Mouse (Mus musculus): ENCODE results near the gene Ifngr2. TPM values are rescaled to one million over a fixed set of nuclear protein-coding genes. Genes with fewer than 3 reads are reported as not detected.
"Not testable (repeated sequence)": the region's sequence is repeated elsewhere in the genome, so short reads cannot be mapped to it uniquely, and the experiment has no call there.

Gene Ifngr2
- total RNA-seq (2015): 63.2 and 67.5 TPM in 2 replicates
- total RNA-seq (2017): 47.0 and 49.0 TPM in 2 replicates

- ATAC-seq (ENCODE audit: poor library complexity, severe bottlenecking): peak; percentile 51
Observed at GRCm38 (mm10) chr16:91546836-91547741, at the start of gene Ifngr2. Gene Ifngr2, plus strand, starts transcription at chr16:91547072.

GRCm38 (mm10) chr16:91498041-91498440, 48.8 kb upstream of the Ifngr2 start:
- ATAC-seq (ENCODE audit: poor library complexity, severe bottlenecking): no peak

GRCm38 (mm10) chr16:91504701-91505100, 42.2 kb upstream of the Ifngr2 start:
- ATAC-seq (ENCODE audit: poor library complexity, severe bottlenecking): no peak

- ATAC-seq (ENCODE audit: poor library complexity, severe bottlenecking): no peak
Observed at GRCm38 (mm10) chr16:91505116-91505601, 41.7 kb upstream of the Ifngr2 start.

- ATAC-seq (ENCODE audit: poor library complexity, severe bottlenecking): no peak
Observed at GRCm38 (mm10) chr16:91506396-91506795, 40.5 kb upstream of the Ifngr2 start.

GRCm38 (mm10) chr16:91512161-91512787, 34.6 kb upstream of the Ifngr2 start:
- ATAC-seq (ENCODE audit: poor library complexity, severe bottlenecking): peak; percentile 98

GRCm38 (mm10) chr16:91513099-91513498, 33.8 kb upstream of the Ifngr2 start:
- ATAC-seq (ENCODE audit: poor library complexity, severe bottlenecking): no peak

- ATAC-seq (ENCODE audit: poor library complexity, severe bottlenecking): no peak
Observed at GRCm38 (mm10) chr16:91517020-91517419, 29.9 kb upstream of the Ifngr2 start.

- ATAC-seq (ENCODE audit: poor library complexity, severe bottlenecking): peak; percentile 72
Observed at GRCm38 (mm10) chr16:91522040-91522439, 24.8 kb upstream of the Ifngr2 start.

GRCm38 (mm10) chr16:91522479-91523309, 24.2 kb upstream of the Ifngr2 start:
- peak; percentile 74 for ATAC-seq (ENCODE audit: poor library complexity, severe bottlenecking)

GRCm38 (mm10) chr16:91524206-91524605, 22.7 kb upstream of the Ifngr2 start:
- ATAC-seq (ENCODE audit: poor library complexity, severe bottlenecking): no peak

- ATAC-seq (ENCODE audit: poor library complexity, severe bottlenecking): no peak
Observed at GRCm38 (mm10) chr16:91526274-91526673, 20.6 kb upstream of the Ifngr2 start.

- peak; percentile 44 for ATAC-seq (ENCODE audit: poor library complexity, severe bottlenecking)
Observed at GRCm38 (mm10) chr16:91527051-91527450, 19.8 kb upstream of the Ifngr2 start.

- ATAC-seq (ENCODE audit: poor library complexity, severe bottlenecking): no peak
Observed at GRCm38 (mm10) chr16:91527500-91527899, 19.4 kb upstream of the Ifngr2 start.

- ATAC-seq (ENCODE audit: poor library complexity, severe bottlenecking): no peak
Observed at GRCm38 (mm10) chr16:91528578-91528977, 18.3 kb upstream of the Ifngr2 start.

- not testable (repeated sequence) for ATAC-seq (ENCODE audit: poor library complexity, severe bottlenecking)
Observed at GRCm38 (mm10) chr16:91530830-91531229, 16.0 kb upstream of the Ifngr2 start.

GRCm38 (mm10) chr16:91531856-91532255, 15.0 kb upstream of the Ifngr2 start:
- ATAC-seq (ENCODE audit: poor library complexity, severe bottlenecking): no peak

GRCm38 (mm10) chr16:91532429-91532828, 14.4 kb upstream of the Ifngr2 start:
- ATAC-seq (ENCODE audit: poor library complexity, severe bottlenecking): no peak

- ATAC-seq (ENCODE audit: poor library complexity, severe bottlenecking): peak; percentile 47
Observed at GRCm38 (mm10) chr16:91533097-91534001, 13.5 kb upstream of the Ifngr2 start.

- ATAC-seq (ENCODE audit: poor library complexity, severe bottlenecking): peak; percentile 52; the same call in 1 of the 2 replicates
Observed at GRCm38 (mm10) chr16:91534477-91534876, 12.4 kb upstream of the Ifngr2 start.
